Mouse (Mus musculus): Measurements from ENCODE around the gene Ppard.

DNA sequence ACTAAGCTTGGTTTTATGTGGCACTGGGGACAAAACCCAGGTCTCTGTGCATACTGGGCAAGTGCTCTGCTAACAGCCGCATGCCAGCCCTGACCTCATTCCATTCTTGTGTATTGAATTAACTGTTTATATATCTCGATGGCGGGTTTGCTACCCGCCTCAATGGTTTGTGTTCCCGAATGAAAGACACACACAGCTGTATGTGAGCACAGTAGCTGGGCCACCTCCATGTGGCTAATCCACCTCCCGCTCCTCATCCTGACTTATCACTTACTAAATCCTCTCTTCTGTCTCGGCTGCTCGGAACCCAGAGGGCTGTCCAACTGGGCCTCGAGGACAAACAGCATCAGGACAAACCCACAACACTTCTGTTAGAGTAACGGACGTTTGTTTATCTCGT lies 16.6 kb downstream of the Ppard start:
- TF ChIP-seq CTCF (IDR thresholded peaks at IDR 0.05; ENCODE audit: low read depth) (no peak), EP300 (IDR thresholded peaks at IDR 0.05; ENCODE audit: low read depth) (no peak)
